Mouse (Mus musculus) activated CD4-positive, CD25-positive, alpha-beta regulatory T cell (primary cell): Measurements from ENCODE around the gene Kcnh6. TPM values are rescaled to one million over a fixed set of nuclear protein-coding genes. Genes with fewer than 3 reads are reported as not detected.

Experiments
- polyA plus RNA-seq, 2 experiments: library from polyadenylated mRNA; unstranded; fragments of 100-300 nt; shearing (Covaris generic); gene quantifications; one replicate each; pipeline ENCODE4 v1.2.1; 2017

Kcnh6 gene
- under 1 TPM; 0.05 TPM for polyA plus RNA-seq

DNA sequence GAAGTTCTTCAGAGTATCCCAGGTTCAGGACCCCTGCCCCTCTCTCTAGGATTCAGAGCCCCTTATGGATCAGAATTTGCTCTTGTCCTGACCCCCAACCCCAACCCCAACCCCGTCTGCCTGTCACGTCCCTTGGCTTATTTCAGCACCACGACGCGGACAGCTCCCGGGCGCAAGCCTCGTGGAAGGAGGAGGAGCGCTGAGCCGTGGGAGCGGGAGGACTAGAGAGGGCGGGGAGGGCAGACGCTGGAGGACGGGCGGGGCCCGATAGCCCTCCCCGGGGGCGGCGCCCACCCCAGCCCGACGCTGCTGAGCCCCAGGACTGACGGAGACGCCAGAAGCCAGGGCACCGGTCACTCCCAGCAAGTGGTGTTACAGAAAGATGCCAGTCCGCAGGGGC, at the start of gene Kcnh6:
TSS of gene Kcnh6 (plus strand) at position 304 of the 400 bp plus-strand sequence.

DNA sequence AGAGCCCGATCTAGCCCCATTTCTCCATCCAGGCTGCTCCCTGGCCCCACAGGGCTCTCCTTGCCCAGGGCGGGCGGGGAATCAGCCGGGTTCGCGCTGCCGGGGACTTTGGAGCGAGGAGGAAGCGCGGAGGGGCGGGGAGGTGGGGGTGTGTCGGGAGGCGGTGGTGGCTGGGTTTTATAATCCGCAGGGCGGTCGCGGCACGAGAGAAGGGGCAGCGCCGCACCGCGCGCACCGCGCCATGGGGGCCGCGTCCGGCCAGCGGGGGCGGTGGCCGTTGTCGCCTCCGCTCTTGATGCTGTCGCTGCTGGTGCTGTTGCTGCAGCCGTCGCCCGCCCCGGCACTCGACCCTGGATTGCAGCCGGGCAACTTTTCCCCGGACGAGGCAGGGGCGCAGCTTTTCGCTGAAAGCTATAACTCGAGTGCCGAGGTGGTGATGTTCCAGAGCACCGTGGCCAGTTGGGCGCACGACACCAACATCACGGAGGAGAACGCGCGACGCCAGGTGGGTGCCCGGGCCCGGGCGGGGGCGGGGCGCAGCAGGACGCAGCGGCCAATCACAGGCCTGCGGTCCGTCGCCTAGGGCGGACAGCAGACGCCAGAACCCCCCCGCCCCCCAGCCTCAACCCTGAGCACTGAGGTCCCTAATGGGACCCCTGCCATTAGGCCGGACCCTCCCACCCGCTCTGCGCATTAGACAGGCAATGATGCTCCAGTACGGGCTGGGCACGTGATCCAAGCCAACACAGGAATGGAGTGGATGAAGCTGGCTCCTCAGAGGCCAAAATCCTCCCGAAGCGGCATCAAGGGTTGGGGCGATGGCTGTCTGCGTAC, 40.0 kb upstream of the Kcnh6 start, which contains the start of gene Ace:
TSS of gene Ace (plus strand) at position 205 of the 834 bp plus-strand sequence.

DNA sequence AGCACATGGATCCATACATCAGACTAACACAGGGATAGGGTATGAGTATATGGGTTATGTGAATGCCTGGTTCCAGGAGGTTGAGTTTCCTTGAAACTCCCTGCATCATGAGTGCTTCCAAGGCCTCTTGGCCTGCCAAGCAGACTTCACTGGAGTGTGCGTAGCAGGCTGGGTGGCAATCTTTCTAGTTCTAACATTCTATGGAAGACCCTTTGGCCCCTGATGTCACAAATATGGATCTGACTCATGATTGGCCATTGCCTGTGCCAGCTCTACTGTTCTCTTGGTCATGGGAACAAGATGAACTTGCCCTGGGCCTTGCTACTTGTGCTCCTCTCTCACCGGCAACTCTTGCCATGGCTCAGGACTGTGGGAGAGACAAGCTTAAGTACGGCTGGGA, 13.5 kb upstream of the Kcnh6 start, which contains the start of gene Ace3:
TSS of gene Ace3 (plus strand) at position 301 of the 400 bp plus-strand sequence.

DNA sequence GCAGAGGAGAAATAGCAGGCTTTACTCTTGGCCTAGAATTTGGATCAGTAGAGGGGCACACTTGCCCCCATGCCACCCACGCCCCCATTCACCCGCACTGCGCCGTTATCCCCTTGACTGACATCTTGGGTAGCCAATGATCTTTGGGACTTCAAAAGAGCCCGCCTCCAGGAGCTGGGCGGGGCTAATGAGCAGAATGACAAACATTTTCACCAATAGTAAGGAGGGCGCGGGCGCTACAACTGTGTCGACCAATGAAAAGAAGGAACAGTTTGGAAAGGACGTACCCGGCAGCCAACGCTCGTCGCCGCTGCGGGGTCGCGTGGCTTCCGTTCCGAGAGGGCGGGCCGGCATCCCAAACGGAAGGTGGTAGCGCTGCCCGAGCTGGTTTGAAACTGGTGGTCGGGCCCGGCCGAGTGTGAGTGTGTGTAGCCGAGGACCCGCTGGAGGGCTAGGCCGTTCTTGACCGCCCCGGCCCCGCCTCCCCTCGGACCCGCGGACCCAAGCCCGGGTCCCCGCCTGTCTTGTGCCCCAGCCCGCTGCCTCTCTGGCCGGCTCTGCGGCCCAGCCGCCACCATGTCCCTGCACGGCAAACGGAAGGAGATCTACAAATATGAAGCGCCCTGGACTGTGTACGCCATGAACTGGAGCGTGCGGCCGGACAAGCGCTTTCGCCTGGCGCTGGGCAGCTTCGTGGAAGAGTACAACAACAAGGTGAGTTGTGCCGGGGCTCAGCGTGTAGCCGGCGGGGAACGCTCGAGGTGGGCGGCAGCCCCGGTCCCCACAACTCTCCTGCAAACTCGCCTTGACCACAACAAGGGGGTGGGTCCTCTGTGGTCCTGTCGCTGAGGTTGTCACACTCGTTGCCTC, 28.9 kb downstream of the Kcnh6 start, which contains the start of gene Dcaf7:
TSS of gene Dcaf7 (plus strand) at position 325 of the 870 bp plus-strand sequence.

DNA sequence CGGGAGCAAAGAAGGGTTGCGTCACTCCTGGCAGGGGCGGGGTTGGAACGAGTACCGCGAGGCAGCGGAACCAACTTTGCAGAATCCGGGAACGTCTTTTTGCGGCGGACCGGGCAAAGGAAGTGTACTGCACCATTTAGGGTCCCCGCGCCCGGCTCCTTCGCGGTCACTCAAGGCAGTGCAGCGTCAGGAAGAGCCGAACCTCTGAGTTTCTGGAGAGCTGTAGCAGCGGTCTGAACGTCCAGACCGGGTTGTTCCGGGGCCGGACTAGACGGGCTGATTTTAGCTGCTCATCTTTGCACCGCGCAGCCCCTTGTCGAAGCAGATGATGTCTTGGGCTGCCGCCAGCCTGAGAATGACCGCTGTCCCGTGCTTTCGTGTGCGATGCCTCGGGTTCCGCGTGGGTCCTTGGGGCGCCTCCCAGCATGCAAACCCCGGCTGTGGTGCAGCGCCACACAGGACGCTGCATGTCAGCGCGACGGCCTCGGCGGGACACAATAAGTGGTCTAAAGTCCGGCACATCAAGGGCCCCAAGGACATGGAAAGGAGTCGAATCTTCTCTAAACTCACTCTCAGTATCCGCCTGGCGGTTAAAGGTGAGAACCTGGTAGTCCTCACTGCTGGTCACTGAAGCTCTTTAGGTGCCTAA, 58.1 kb downstream of the Kcnh6 start, which contains the start of gene Taco1:
TSS of gene Taco1 (plus strand) at position 139 of the 649 bp plus-strand sequence.

Other genes with a start within 250 kb of the Kcnh6 start
- gene Cyb561, start 54.8 kb upstream of the Kcnh6 start, polyA plus RNA-seq = 1 to 10 TPM in 1 of 2 experiments, under 1 TPM in 1; 0.65 to 1.6 TPM
- gene Ace, start 40.2 kb upstream of the Kcnh6 start, polyA plus RNA-seq = under 1 TPM; 0.30 to 0.34 TPM
- gene Ace3, start 13.4 kb upstream of the Kcnh6 start, polyA plus RNA-seq = under 1 TPM in 1 of 2 experiments, not detected in 1; 0.07 TPM
- 10 to 100 TPM; 51.8 to 78.4 TPM for gene Dcaf7, start 28.7 kb downstream of the Kcnh6 start, polyA plus RNA-seq
- 10 to 100 TPM; 14.3 to 15.8 TPM for gene Taco1, start 57.9 kb downstream of the Kcnh6 start, polyA plus RNA-seq
- 10 to 100 TPM; 51.2 to 76.6 TPM for gene Map3k3, start 76.5 kb downstream of the Kcnh6 start, polyA plus RNA-seq
- gene Gm10840, start 152.7 kb downstream of the Kcnh6 start, polyA plus RNA-seq = 1 to 10 TPM; 1.3 to 2.4 TPM
- gene Limd2, start 152.7 kb downstream of the Kcnh6 start, polyA plus RNA-seq = 1,000 to 10,000 TPM; 1,468 to 2,043 TPM
- 10 to 100 TPM; 25.7 to 29.6 TPM for gene Strada, start 194.0 kb downstream of the Kcnh6 start, polyA plus RNA-seq
- 10 to 100 TPM; 92.0 to 94.0 TPM for gene Ccdc47, start 208.2 kb downstream of the Kcnh6 start, polyA plus RNA-seq
- gene Ddx42, start 208.8 kb downstream of the Kcnh6 start, polyA plus RNA-seq = 10 to 100 TPM; 68.5 to 81.4 TPM
- gene Ftsj3, start 248.0 kb downstream of the Kcnh6 start, polyA plus RNA-seq = 10 to 100 TPM; 41.8 to 72.1 TPM
- 100 to 1,000 TPM; 169 to 199 TPM for gene Psmc5, start 248.0 kb downstream of the Kcnh6 start, polyA plus RNA-seq